33 mouse cellular contexts compared by ENCODE assay signal in genomic region chr19:26143539-26143938, GRCm38 (mm10).
"Had no signal": no experiment of that assay in that cellular context is flagged by ENCODE, and none has a peak within 500 bp of the region (broad histone marks: within the 10 kb centered on the region; RNA-seq: fewer than 3 reads in every experiment).

No protein-coding gene starts in this region.

- H3K4me1 ChIP-seq: heart, embryonic 10.5 days; heart, embryonic 12.5 days; heart, embryonic 13.5 days; heart, embryonic 15.5 days; hindbrain, embryonic 10.5 days; hindbrain, embryonic 12.5 days; hindbrain, embryonic 13.5 days; hindbrain, embryonic 15.5 days; kidney, embryonic 15.5 days had no signal

- H3K36me3 ChIP-seq: heart, embryonic 10.5 days; heart, embryonic 12.5 days; heart, embryonic 13.5 days; heart, embryonic 15.5 days; hindbrain, embryonic 10.5 days; hindbrain, embryonic 12.5 days; hindbrain, embryonic 13.5 days; hindbrain, embryonic 15.5 days; kidney, embryonic 15.5 days had no signal

- ATAC-seq: hindbrain, embryonic 16.5 days; hindbrain, postnatal 0 days; inflammation-experienced regulatory T-cells, adult 6 months had no signal

- H3K9ac ChIP-seq: heart, embryonic 12.5 days; heart, embryonic 13.5 days; heart, embryonic 15.5 days; hindbrain, embryonic 12.5 days; hindbrain, embryonic 13.5 days; hindbrain, embryonic 14.5 days; hindbrain, embryonic 15.5 days; kidney, embryonic 15.5 days had no signal

- H3K9me3 ChIP-seq: heart, embryonic 10.5 days; heart, embryonic 12.5 days; heart, embryonic 13.5 days; heart, embryonic 15.5 days; hindbrain, embryonic 10.5 days; hindbrain, embryonic 12.5 days; hindbrain, embryonic 13.5 days; hindbrain, embryonic 15.5 days; kidney, embryonic 15.5 days had no signal

- H3K4me2 ChIP-seq: heart, embryonic 11.5 days; heart, embryonic 12.5 days; heart, embryonic 13.5 days; heart, embryonic 15.5 days; hindbrain, embryonic 12.5 days; hindbrain, embryonic 13.5 days; hindbrain, embryonic 14.5 days; hindbrain, embryonic 15.5 days; kidney, embryonic 15.5 days had no signal

- H3K27me3 ChIP-seq: heart, embryonic 12.5 days; heart, embryonic 13.5 days; heart, embryonic 15.5 days; hindbrain, embryonic 12.5 days; hindbrain, embryonic 13.5 days; hindbrain, embryonic 15.5 days; kidney, embryonic 15.5 days had no signal

- DNase-seq: heart, postnatal 10 days; heart, postnatal 14 days; heart, postnatal 36 days; heart, postnatal 4 days; kidney, adult 11 months; kidney, adult 18-20 months; kidney, adult 2 months; kidney, adult 8-10 months; kidney, adult 9 months; kidney, postnatal 10 days; kidney, postnatal 14 days; kidney, postnatal 25 days; kidney, postnatal 36 days; kidney, postnatal 4 days; layer of hippocampus, adult 9-11 months; layer of hippocampus, postnatal 36 days had no signal

- H3K27ac ChIP-seq: heart, embryonic 10.5 days; heart, embryonic 13.5 days; heart, embryonic 15.5 days; hindbrain, embryonic 10.5 days; hindbrain, embryonic 12.5 days; hindbrain, embryonic 13.5 days; hindbrain, embryonic 14.5 days; hindbrain, embryonic 15.5 days; hindbrain, postnatal 0 days; kidney, embryonic 15.5 days; kidney, postnatal 0 days; layer of hippocampus, adult 2 months; left cerebral cortex, adult 2 months had no signal

- H3K4me3 ChIP-seq: heart, embryonic 10.5 days; heart, embryonic 12.5 days; heart, embryonic 13.5 days; heart, embryonic 15.5 days; hindbrain, embryonic 10.5 days; hindbrain, embryonic 12.5 days; hindbrain, embryonic 13.5 days; hindbrain, embryonic 15.5 days; kidney, embryonic 15.5 days; layer of hippocampus, adult 2 months; left cerebral cortex, adult 2 months had no signal
